Mouse (Mus musculus) heart, adult 2 months (tissue): Measurements from ENCODE around the gene Myf5.

Experiments used
- CTCF ChIP-seq: fragments of 200-600 bp; IDR thresholded peaks from 2 replicates; pipeline ENCODE4 v1.8.1; 2022; ENCODE audit warnings: antibody characterized with exemption, mild to moderate bottlenecking, moderate library complexity
- EP300 ChIP-seq: fragments of 200-500 bp; IDR thresholded peaks from 2 replicates; pipeline ENCODE4 v1.6.1; 2011; ENCODE audit warnings: low read depth, low read length, control low read depth; ENCODE audit not compliant: insufficient read depth
- POLR2A ChIP-seq: fragments of 200-500 bp; IDR thresholded peaks from 2 replicates; pipeline ENCODE4 v1.6.1; 2011; ENCODE audit warnings: mild to moderate bottlenecking, low read depth, low read length, control low read depth; ENCODE audit not compliant: insufficient read depth

- TF ChIP-seq EP300 (no peak), CTCF (no peak), POLR2A (no peak)
Measured at GRCm38 (mm10) chr10:107492867-107493579, 7.1 kb upstream of the Myf5 start.
